Mouse (Mus musculus): ENCODE results near the gene Trpv6.

DNA sequence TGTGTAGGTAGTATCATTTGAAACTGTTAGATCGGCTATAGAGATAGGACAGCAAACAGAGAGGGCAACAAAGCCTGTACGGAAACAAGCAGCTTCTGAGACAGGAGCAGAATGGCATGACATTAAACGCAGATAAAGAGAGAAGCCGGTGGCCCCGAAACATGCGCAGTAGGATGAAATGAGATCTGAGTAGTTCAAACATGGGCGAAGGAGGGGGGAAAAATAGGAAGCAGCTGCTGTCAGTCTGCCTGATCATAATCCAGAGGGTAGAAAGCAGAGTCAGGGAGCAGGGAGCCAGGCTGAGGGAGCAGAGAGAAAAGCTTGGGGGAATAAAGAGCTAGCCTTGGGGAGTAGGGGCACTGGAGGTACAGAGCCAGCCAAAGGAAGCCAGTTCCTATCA lies 54.9 kb downstream of the Trpv6 start:
- TF ChIP-seq CTCF (IDR thresholded peaks at IDR 0.05; ENCODE audit: insufficient read depth, low read depth, low read length) = no peak
- TF ChIP-seq POLR2A (IDR thresholded peaks at IDR 0.05; ENCODE audit: insufficient read depth, low read depth, low read length) = no peak
